Mouse (Mus musculus) layer of hippocampus, postnatal 10 days (tissue): Measurements from ENCODE around the gene Zbtb49. TPM values are rescaled to one million over a fixed set of nuclear protein-coding genes. Genes with fewer than 3 reads are reported as not detected.

Experiments
- total RNA-seq, 2 experiments: library from RNA; stranded (reverse); gene quantifications; 2 replicates each; pipeline ENCODE4 v1.2.3; 2021

Gene Zbtb49
- total RNA-seq, 2 experiments from 2014 or later, result 17.9 to 23.5 TPM

Other genes starting within 250 kb of the Zbtb49 start
- gene Stx18, start 181.7 kb downstream of the Zbtb49 start, total RNA-seq, result 10 to 100 TPM; 33.3 to 34.1 TPM
- gene Nsg1, start 60.5 kb downstream of the Zbtb49 start, total RNA-seq, result 100 to 1,000 TPM; 721 to 749 TPM
- 10 to 100 TPM; 15.2 to 18.0 TPM for gene Lyar, start within 50 bp of the Zbtb49 start, total RNA-seq
- gene Tmem128, start 39.7 kb upstream of the Zbtb49 start, total RNA-seq, result 10 to 100 TPM; 41.0 to 43.4 TPM
- gene Otop1, start 55.5 kb upstream of the Zbtb49 start, total RNA-seq, result under 1 TPM in 1 of 2 experiments, not detected in 1; 0.16 TPM
- 1 to 10 TPM; 3.8 to 4.1 TPM for gene Drd5, start 98.9 kb upstream of the Zbtb49 start, total RNA-seq